Mouse (Mus musculus) cerebellum, adult 2 months (tissue): ENCODE results near the gene Bmpr2. TPM values are rescaled to one million over a fixed set of nuclear protein-coding genes. Genes with fewer than 3 reads are reported as not detected.
"Not testable (repeated sequence)": the region's sequence is repeated elsewhere in the genome, so short reads cannot be mapped to it uniquely, and the experiment has no call there.

Source experiments
- DNase-seq, 2 experiments: peaks; one replicate each; pipeline ENCODE4 v3.0.0; 2021
- H3K27ac ChIP-seq: fragments of 200-500 bp; 2 replicates; pipeline ENCODE4 v1.5.1; 2012; ENCODE audit warnings: low read length, control low read depth, inconsistent platforms; ENCODE audit not compliant: insufficient read depth
- H3K27me3 ChIP-seq: fragments of 200-500 bp; 2 replicates; pipeline ENCODE4 v1.6.1; 2012; ENCODE audit warnings: inconsistent platforms, mild to moderate bottlenecking, low read length, moderate library complexity; ENCODE audit not compliant: control insufficient read depth, insufficient read depth
- H3K4me1 ChIP-seq: fragments of 200-500 bp; 2 replicates; pipeline ENCODE4 v1.6.1; 2011; ENCODE audit warnings: low read length; ENCODE audit not compliant: control insufficient read depth, insufficient read depth
- H3K4me3 ChIP-seq: fragments of 200-500 bp; replicated peaks from 2 replicates; pipeline ENCODE3; 2011; ENCODE audit warnings: mild to moderate bottlenecking, low read depth, low read length, control low read depth; ENCODE audit not compliant: insufficient read depth
- CTCF ChIP-seq: fragments of 200-500 bp; IDR thresholded peaks from 2 replicates; pipeline ENCODE4 v1.5.1; 2011; ENCODE audit warnings: low read depth, mild to moderate bottlenecking, control low read depth, low read length, moderate library complexity, borderline replicate concordance; ENCODE audit not compliant: insufficient read depth
- POLR2A ChIP-seq: fragments of 200-500 bp; IDR thresholded peaks from 2 replicates; pipeline ENCODE4 v1.6.1; 2011; ENCODE audit warnings: low read length, control low read depth, borderline replicate concordance; ENCODE audit not compliant: insufficient read depth
- WGBS: fragments of 180-500 bp; shearing (Covaris S2); methylation state at CpG from one replicate; pipeline ENCODE4 v1.1.7; 2018; 5-methylcytosine and 5-hydroxymethylcytosine counted together
- polyA plus RNA-seq: library from polyadenylated mRNA; depleted of rRNA; stranded (reverse); fragments of >200 nt; gene quantifications from 2 replicates; pipeline ENCODE4 v1.2.3, GENCODE M21; 2012

Gene Bmpr2
- polyA plus RNA-seq, 1 experiment: 22.1 TPM

- no peak overlapping the region for H3K4me3 ChIP-seq
- TF ChIP-seq CTCF: no peak
- no peak for TF ChIP-seq POLR2A
- WGBS: 81% methylated on average over 2 of the region's 2 CpGs
- no peaks in the 10 kb centered on the region for H3K4me1 ChIP-seq
- DNase-seq: no peak
- H3K27ac ChIP-seq: no peak overlapping the region
- H3K27me3 ChIP-seq: no peaks in the 10 kb centered on the region
Measured at GRCm38 (mm10) chr1:59749047-59749446, 14.2 kb upstream of the Bmpr2 start.

GRCm38 (mm10) chr1:59749724-59750123 lies 13.5 kb upstream of the Bmpr2 start:
- WGBS: 73% methylated on average over 5 of the region's 5 CpGs
- not testable (repeated sequence) for DNase-seq, H3K27me3 ChIP-seq, H3K4me1 ChIP-seq, H3K4me3 ChIP-seq, H3K27ac ChIP-seq

DNA sequence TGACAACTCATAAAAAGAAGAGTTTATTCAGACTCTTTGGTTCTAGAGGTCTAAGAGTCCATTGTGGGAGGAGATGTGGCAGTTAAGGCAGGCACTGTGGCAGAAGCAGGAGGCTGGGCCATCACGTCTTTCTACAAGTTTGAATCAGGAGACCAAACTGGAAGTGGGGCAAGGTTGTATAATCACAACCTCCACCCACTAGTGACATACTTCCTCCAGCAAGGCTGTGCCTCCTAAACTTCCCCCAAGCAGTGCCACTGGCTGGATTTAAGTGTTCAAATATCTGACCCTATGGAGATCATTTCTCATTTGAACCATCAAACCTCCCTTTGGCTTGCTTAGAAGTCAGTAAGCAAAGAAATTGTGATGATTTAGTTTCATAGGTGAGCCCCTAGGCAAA lies 7.9 kb upstream of the Bmpr2 start:
- no peak for TF ChIP-seq POLR2A
- no peak for TF ChIP-seq CTCF
- Histone ChIP-seq H3K4me3 (no peak overlapping the region), H3K27me3 (no peaks in the 10 kb centered on the region), H3K27ac (no peak overlapping the region), H3K4me1 (no peaks in the 10 kb centered on the region)
- DNase-seq: no peak
- 46% methylated on average over 1 of the region's 1 CpGs for WGBS

- WGBS: 91% methylated on average over 1 of the region's 1 CpGs
- Histone ChIP-seq H3K27me3 (no peaks in the 10 kb centered on the region), H3K4me1 (no peaks in the 10 kb centered on the region), H3K4me3 (no peak overlapping the region), H3K27ac (no peak overlapping the region)
- TF ChIP-seq POLR2A (no peak), CTCF (no peak)
- no peak for DNase-seq
Measured at GRCm38 (mm10) chr1:59758325-59758724, 4.9 kb upstream of the Bmpr2 start.

DNA sequence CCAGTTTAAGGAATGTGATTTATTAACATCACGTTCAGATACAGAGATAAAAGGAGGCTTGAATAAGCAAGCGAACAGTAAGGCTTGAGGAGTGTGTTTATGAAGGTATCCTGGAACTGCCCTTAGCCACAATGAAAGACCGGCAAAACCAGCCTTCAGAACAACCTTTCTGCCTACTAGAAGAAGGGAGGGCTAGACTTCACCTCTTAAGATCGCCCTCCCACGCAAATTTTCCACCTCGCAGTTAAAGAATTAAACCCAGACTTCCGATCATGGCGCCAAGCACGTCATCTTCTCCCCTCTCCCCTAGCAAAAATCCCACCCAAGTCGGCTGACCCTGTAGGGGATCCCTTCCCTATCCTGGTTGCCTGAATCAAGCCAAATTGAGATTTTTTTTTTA lies 992 bp upstream of the Bmpr2 start:
- whole genome bisulfite sequencing: 5% methylated on average over 10 of the region's 10 CpGs
- DNase-seq: peak in 1 of 2 experiments; percentile 31
- Histone ChIP-seq H3K4me3 (peak overlapping the region; percentile 97), H3K4me1 (peaks cover 3% of the 10 kb centered on the region; the same call in 1 of the 2 replicates), H3K27me3 (no peaks in the 10 kb centered on the region), H3K27ac (0 out of 2 replicates have a peak overlapping the region, but pooled peaks have one; percentile 90)
- no peak for TF ChIP-seq POLR2A
- no peak for TF ChIP-seq CTCF

DNA sequence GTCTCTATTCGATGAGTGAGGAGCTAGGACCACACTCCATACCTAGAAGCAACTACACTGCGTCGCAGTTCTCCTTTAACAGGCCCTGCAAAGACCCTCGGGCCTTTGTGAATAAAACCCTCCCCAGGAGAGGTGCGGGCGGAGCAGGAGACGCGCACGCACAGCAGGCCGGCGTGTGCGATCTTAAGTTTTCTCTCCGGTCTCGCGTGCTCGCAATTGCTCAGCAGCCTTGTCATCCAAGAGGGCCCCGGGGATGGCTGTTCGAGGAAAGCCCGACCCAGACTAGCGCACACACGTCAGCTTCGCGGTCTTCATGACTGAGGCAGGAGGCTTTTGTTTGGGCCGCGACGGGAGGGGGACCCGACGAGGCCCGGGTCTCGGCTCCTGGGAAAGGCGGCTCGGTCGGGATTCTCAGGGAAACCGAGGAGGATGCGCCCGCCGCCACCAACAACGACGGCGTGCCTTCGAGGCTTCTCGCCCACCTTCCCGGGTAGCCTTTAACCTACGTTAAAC lies 493 bp upstream of the Bmpr2 start:
- TF ChIP-seq CTCF (no peak), POLR2A (no peak)
- under 1% methylated on average over 44 of the region's 44 CpGs for WGBS

GRCm38 (mm10) chr1:59763781-59764251 lies 616 bp downstream of the Bmpr2 start:
- no peaks in the 10 kb centered on the region for H3K27me3 ChIP-seq
- peak; percentile 58 to 72 for DNase-seq
- under 1% methylated on average over 55 of the region's 55 CpGs for WGBS
- peak overlapping the region; percentile 81 for H3K27ac ChIP-seq
- TF ChIP-seq CTCF (no peak), POLR2A (no peak)
- H3K4me3 ChIP-seq: peak overlapping the region; percentile 97
- H3K4me1 ChIP-seq: peaks cover 3% of the 10 kb centered on the region; the same call in 1 of the 2 replicates

More for the DNA sequence above, 493 bp upstream of the Bmpr2 start:
- H3K4me3 ChIP-seq: peak overlapping the region; percentile 97
- H3K27ac ChIP-seq: peak overlapping the region; percentile 90
- peak in 1 of 2 experiments; percentile 57 for DNase-seq
- no peaks in the 10 kb centered on the region for H3K27me3 ChIP-seq
- peaks cover 3% of the 10 kb centered on the region; the same call in 1 of the 2 replicates for H3K4me1 ChIP-seq

DNA sequence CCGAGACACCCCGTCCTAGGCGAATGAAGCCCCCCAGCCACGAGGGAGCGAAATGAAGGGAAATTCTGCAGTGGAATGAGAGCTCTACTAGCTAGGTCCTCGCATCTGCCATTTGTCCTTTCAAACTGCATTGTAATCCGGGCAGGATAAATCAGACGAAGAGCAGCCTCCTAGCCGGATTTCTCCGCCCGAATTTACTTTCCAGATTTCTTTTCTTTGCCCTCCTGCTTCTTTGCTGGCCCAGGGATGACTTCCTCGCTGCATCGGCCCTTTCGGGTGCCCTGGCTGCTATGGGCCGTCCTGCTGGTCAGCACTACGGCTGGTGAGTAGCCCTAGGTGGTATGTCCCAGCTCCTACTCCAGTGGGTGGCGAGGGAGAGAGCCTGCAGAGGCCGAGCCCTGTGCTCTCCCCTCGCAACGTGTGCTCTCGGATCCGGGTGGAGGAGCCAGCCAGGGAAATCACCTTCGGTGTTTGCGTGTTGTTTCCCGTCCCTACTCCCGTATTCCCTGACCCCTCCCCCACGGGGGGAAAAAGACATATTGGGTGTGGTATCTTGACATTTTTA lies 1.3 kb downstream of the Bmpr2 start:
- Histone ChIP-seq H3K4me1 (peaks cover 3% of the 10 kb centered on the region; the same call in 1 of the 2 replicates), H3K27ac (peak overlapping the region; percentile 87), H3K4me3 (peak overlapping the region; percentile 97), H3K27me3 (no peaks in the 10 kb centered on the region)
- under 1% methylated on average over 27 of the region's 27 CpGs for WGBS
- DNase-seq: peak; percentile 62 to 69
- TF ChIP-seq POLR2A (no peak), CTCF (no peak)
